Mouse (Mus musculus) inflammation-experienced regulatory T-cells, adult 6 months (primary cell): ENCODE results near the gene Hspa2. TPM values are rescaled to one million over a fixed set of nuclear protein-coding genes. Genes with fewer than 3 reads are reported as not detected.
A peak's percentile ranks its signal among the peaks of the same experiment; 100 is the strongest.
"Not testable (repeated sequence)": the region's sequence is repeated elsewhere in the genome, so short reads cannot be mapped to it uniquely, and the experiment has no call there.

Source experiments
- ATAC-seq: one replicate; pipeline ENCODE4 v1.8.0; 2017
- polyA plus RNA-seq, 3 experiments: library from polyadenylated mRNA; unstranded; fragments of 100-300 nt; shearing (Covaris generic); gene quantifications; one replicate each; pipeline ENCODE4 v1.2.1; 2017

Hspa2 gene
- polyA plus RNA-seq, 3 experiments from 2014 or later = 2.6 to 5.7 (median 3.4) TPM

DNA sequence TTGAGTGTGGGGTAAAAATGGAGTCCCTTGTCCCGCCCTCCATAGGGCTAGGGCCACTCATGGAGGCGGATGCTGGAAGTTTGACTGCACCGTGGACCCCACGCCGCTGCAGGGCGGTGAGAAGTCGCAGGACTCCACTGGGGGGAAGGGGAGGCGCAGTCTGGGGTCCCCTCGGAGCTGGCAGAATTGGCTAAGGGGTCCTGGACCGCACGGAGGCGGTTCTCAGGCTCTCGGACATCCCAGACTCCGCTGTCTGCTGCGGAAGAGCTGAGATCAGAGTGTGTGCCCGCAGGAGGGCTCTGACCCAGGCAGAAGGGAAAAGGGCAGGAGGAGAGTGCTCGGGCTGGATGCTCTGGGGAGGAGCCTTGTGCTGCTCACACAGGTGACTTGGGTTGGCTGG lies 31.1 kb downstream of the Hspa2 start:
- ATAC-seq = no peak

DNA sequence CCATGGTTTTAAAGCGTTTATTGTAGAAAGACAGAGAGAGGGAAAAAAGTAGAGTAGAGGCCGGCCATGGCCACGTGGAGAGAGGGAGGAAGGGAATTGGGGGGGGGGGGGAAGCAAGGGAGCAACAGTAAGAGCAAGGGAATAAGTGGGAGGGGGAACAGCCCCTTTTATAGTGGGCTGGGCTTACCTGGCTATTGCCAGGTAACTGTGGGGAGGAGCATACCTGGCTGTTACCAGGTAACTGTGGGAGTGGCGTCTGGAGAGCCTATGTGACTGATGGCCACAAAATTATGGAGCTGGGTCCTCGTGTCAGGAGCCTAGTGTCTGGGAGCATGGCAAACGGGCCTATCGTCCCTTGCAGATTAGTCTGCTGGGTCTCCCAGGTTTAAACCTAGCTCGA lies 31.6 kb downstream of the Hspa2 start:
- no peak for ATAC-seq

DNA sequence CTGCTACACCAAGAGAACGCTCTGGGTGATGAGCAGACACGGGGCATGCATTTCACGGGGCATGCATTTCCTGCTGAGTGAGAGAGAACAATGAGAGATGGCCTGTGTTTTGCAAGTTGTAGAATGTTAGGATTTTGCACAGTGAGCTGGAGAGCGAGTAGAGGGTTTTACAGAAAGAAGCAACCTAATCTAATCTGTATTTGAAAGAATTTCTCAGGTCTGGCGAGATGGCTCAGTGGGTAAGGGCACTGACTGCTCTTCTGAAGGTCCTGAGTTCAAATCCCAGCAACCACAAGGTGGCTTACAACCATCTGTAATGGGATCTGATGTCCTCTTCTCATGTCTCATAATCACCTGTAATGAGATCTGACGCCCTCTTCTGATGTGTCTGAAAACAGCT lies 39.5 kb downstream of the Hspa2 start:
- ATAC-seq = not testable (repeated sequence)

DNA sequence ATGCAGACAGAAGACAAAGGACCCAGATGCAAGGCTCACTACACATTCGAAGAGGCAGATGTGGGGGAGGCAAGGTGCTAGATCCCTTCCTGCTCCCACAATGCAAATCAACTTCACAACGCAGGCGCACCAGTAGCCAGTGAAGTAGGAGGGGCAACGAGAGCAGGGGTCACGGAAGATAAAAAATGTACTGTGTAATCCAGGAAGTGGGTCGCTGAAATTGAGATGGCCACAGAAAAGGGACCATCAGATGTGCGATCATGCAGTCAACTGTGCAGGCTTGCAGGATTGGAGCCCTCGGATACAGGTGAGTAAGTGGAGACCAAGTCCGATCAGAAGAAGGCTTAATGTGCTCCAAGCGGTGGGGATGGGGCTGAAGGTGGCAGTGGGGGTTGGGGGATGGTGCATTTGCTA lies 40.4 kb downstream of the Hspa2 start:
- ATAC-seq = peak; percentile 25

DNA sequence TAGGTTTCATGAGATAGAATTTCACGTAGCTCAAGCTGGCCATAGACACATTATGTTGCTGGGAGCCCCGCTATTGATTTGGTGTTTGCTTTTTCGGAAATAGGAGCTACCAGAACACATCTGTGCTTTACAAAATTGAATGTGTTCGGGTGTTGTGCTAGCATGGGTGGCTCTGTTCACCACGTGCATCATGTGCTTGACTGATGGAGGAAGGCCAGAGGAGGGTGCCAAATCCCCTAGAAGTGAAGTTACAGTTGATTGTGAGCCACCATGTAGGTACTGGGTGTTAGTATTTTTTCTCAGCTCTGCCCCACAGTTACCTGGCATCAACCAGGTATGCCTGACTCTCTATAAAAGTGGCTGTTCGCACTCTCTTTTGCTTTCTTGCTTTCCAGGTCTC lies 40.9 kb downstream of the Hspa2 start:
- ATAC-seq = no peak

DNA sequence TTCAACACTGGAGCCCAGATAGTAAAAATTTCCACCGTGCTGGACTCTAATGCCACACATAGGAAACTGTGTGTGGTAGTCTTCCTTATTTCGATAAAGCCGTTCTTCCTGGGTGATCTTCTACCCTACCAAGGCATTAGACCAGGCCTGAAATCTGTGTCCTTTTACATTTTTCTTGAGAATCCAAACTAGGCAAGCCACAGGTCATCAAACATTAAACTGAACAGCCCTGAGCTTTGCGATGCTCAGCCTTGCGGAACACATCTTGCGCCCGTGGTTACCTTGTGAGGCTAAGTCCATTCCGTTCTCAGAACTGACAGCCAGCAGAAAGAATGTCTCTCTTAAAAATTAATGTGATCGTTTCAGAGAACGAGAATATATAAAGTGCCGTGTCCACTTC lies 42.2 kb downstream of the Hspa2 start:
- no peak for ATAC-seq

DNA sequence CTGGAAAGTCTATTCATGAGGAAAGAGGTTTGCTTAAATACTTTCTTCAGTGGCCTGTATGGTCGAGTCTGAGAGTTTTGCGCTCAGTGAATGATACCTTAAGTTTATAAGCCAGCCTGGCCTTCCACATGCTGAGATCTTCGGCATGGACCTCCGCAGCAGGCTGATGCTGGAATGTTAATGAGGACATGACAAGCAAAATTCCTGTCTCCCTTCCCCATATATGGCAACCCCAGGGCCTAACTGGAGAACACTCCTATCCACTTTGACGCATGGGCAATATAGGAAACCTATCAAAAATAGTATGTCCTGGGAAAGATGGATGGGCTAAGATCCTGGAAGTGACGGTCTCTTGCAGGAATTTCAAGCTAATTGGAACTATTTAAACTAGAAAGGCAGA lies 44.2 kb downstream of the Hspa2 start:
- no peak for ATAC-seq

DNA sequence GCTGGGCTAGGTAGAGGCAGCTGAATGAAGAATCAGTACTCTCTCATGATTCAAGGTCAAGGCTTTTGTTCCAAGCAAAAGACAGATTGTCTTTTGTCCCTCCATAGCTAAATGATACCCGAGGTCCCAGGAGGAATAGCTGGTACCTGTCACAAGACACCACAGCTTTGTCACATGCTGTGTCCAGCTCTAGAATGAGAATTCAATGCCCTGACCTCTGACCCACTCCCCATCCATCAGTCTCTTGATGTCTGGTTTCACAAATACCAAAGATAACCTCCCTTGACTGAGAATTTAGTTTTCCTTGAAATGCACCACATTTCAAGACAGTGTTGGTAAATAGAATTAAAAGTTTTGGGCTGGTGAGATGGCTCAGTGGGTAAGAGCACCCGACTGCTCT lies 48.2 kb downstream of the Hspa2 start:
- no peak for ATAC-seq

Other genes with a start within 250 kb of the Hspa2 start
- gene Esr2, start 226.9 kb upstream of the Hspa2 start, polyA plus RNA-seq = not detected
- not detected for gene Tex21, start 157.4 kb upstream of the Hspa2 start, polyA plus RNA-seq
- gene Mthfd1, start 148.9 kb upstream of the Hspa2 start, polyA plus RNA-seq = 10 to 100 TPM; 25.9 to 29.2 (median 29.0) TPM
- gene Akap5, start 79.3 kb upstream of the Hspa2 start, polyA plus RNA-seq = 1 to 10 TPM; 1.6 to 4.6 (median 3.1) TPM
- 10 to 100 TPM in 2 of 3 experiments, 1 to 10 TPM in 1; 7.2 to 17.0 (median 16.5) TPM for gene Zbtb25, start 34.6 kb upstream of the Hspa2 start, polyA plus RNA-seq
- 10 to 100 TPM; 20.2 to 26.2 (median 25.2) TPM for gene Zbtb1, start 33.9 kb upstream of the Hspa2 start, polyA plus RNA-seq
- gene Ppp1r36, start 13.4 kb downstream of the Hspa2 start, polyA plus RNA-seq = not detected
- 1 to 10 TPM; 1.9 to 3.5 (median 2.9) TPM for gene Plekhg3, start 126.7 kb downstream of the Hspa2 start, polyA plus RNA-seq